Mouse (Mus musculus) G1E (cell line): ENCODE measurements around the gene Mcm3.

Experiments used
- CTCF ChIP-seq: IDR thresholded peaks from 2 replicates; pipeline ENCODE4 v1.5.1; 2012; ENCODE audit warnings: low read depth, low read length, inconsistent platforms, mixed read lengths
- GATA1 ChIP-seq: IDR thresholded peaks from 2 replicates; pipeline ENCODE4 v1.6.1; 2012; ENCODE audit warnings: borderline replicate concordance, low read length, inconsistent platforms, mixed read lengths
- TAL1 ChIP-seq: conservative IDR thresholded peaks from 2 replicates; pipeline ENCODE4 v1.6.1; 2012; ENCODE audit warnings: low read depth, low read length, inconsistent platforms, mixed read lengths

DNA sequence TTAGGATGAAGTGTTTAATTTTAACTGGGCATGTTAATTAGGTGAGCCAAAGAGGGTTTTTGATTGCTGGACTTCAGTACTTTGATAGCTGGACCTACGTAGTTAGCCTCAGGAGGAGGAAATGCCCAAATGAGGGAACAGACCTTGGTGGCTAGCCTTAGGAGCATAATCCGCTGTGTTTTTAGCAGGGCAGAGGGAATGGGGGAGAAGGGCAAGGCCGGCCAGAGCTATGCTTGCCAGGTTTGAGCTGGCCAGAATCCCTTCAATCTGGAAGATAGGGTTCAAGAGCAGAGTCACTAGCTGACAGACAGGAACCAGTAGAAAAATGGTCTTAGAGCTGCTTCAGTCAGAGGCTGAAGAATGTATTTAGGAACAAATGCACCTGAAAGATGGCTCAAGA lies 62.5 kb downstream of the Mcm3 start:
- no peak for TF ChIP-seq CTCF
- TF ChIP-seq GATA1: no peak
- TF ChIP-seq TAL1: no peak
